ENCODE assay signal across 19 mouse cellular contexts in the genomic region with DNA sequence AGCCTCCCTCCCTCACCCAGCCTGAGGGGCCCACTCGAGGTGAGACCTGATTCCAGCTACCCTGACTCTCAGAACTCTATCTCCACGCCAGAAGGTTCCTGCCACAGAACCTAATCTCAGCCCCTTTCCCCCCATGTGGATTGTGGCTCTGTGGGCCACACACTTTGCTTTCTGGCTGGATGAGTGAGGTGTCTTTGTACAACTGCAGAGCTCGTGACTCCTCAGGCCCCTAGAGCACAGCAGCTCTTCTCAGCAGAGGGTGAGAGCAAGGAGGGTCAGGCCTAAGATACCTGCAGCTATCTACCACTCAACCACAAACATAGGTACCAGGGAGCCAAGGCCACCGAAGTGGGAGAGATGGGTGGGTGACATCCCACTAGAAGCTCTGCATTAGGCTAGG.
"Had no signal": no experiment of that assay in that cellular context is flagged by ENCODE, and none has a peak within 500 bp of the region (broad histone marks: within the 10 kb centered on the region; RNA-seq: fewer than 3 reads in every experiment).

No protein-coding gene starts in this region.

- H3K4me3 ChIP-seq: lung, embryonic 15.5 days; megakaryocyte, embryonic 14.5 days; midbrain, embryonic 13.5 days; midbrain, embryonic 15.5 days; myocyte; neural tube, embryonic 13.5 days; neural tube, embryonic 15.5 days had no signal

- ATAC-seq: lung, postnatal 0 days; midbrain, embryonic 13.5 days; midbrain, embryonic 15.5 days had no signal

- H3K36me3 ChIP-seq: lung, embryonic 15.5 days; midbrain, embryonic 13.5 days; midbrain, embryonic 15.5 days; neural tube, embryonic 13.5 days; neural tube, embryonic 15.5 days had no signal

- H3K9me3 ChIP-seq: lung, embryonic 15.5 days; midbrain, embryonic 13.5 days; midbrain, embryonic 15.5 days; neural tube, embryonic 13.5 days; neural tube, embryonic 15.5 days had no signal

- DNase-seq: lung, adult 2 months; lung, postnatal 14 days; lung, postnatal 36 days; retina, postnatal 1 day; right cerebral cortex, adult 18-20 months; right cerebral cortex, postnatal 25 days; right cerebral cortex, postnatal 4 days; spleen, adult 18-20 months; thymus, adult 18-20 months; thymus, postnatal 14 days; thymus, postnatal 36 days had no signal
